Mouse (Mus musculus) midbrain, embryonic 12.5 days (tissue): ENCODE data around the gene Smarca4. TPM values are rescaled to one million over a fixed set of nuclear protein-coding genes. Genes with fewer than 3 reads are reported as not detected.

Source experiments
- ATAC-seq: fragments of 200-750 bp; cut with Nextera tagmentation; 2 replicates; pipeline ENCODE4 v1.8.0; 2017; ENCODE audit warnings: low read depth, moderate TSS enrichment, moderate library complexity; ENCODE audit not compliant: low FRiP score
- H3K27ac ChIP-seq: fragments of 300-500 bp; sonication (generic); replicated peaks from 2 replicates; pipeline ENCODE4 v1.5.1; 2016; ENCODE audit warnings: mild to moderate bottlenecking
- H3K27me3 ChIP-seq: fragments of 300-500 bp; sonication (generic); 2 replicates; pipeline ENCODE4 v1.6.1; 2016; ENCODE audit warnings: mild to moderate bottlenecking
- H3K36me3 ChIP-seq: fragments of 300-500 bp; sonication (generic); 2 replicates; pipeline ENCODE4 v1.6.1; 2016
- H3K4me1 ChIP-seq: fragments of 300-500 bp; sonication (generic); 2 replicates; pipeline ENCODE4 v1.6.1; 2016
- H3K4me2 ChIP-seq: fragments of 300-500 bp; sonication (generic); replicated peaks from 2 replicates; pipeline ENCODE4 v1.6.1; 2016; ENCODE audit warnings: mild to moderate bottlenecking, moderate library complexity
- H3K4me3 ChIP-seq: fragments of 300-500 bp; sonication (generic); 2 replicates; pipeline ENCODE4 v1.5.1; 2016; ENCODE audit warnings: mild to moderate bottlenecking
- H3K9ac ChIP-seq: fragments of 300-500 bp; sonication (generic); replicated peaks from 2 replicates; pipeline ENCODE4 v1.6.1; 2016; ENCODE audit warnings: mild to moderate bottlenecking, moderate library complexity
- H3K9me3 ChIP-seq: fragments of 300-500 bp; sonication (generic); 2 replicates; pipeline ENCODE4 v1.6.1; 2016; ENCODE audit warnings: mild to moderate bottlenecking
- WGBS: fragments of 180-500 bp; shearing (Covaris S2); methylation state at CpG from one replicate; pipeline ENCODE4 v1.1.7; 2016; 5-methylcytosine and 5-hydroxymethylcytosine counted together
- polyA plus RNA-seq: library from polyadenylated mRNA; unstranded; fragments of >200 nt; fragmentation: Nextera tagmentation; extraction: Ambion mirVana; gene quantifications from 2 replicates; pipeline ENCODE4 v1.2.1, GENCODE M21; 2016

Smarca4 gene
- polyA plus RNA-seq, 1 experiment from 2014 or later, result 178 TPM

DNA sequence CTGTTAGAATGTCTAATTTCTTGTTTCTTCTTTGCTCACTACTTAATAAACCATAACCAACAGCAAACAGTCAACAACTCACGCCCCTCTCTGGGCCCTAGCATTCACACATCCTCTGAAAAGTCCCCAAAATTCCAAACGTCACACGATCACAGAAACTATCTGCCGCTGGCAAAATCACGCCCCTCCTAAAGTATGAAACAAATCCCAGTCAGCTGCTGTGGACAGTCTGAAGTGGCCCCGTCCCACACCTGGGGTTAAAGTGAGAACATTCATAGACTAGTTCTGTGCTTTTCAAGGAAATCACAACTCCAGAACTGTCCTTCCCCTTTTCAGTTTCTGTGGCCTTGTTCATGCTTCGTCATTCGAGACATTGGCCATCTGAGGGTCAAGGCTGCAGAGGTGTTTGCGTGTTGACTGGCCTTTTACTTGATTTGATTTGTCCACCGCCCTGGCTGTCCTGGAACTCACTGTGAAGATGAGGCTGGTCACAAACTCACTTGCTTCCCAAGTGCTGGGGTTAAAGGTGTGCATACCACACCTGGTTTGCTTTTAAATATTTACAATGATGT, 112.4 kb downstream of the Smarca4 start:
- Histone ChIP-seq H3K9me3 (no peaks in the 10 kb centered on the region), H3K9ac (no peak overlapping the region), H3K27me3 (no peaks in the 10 kb centered on the region), H3K27ac (no peak overlapping the region), H3K4me3 (no peak overlapping the region), H3K36me3 (peaks cover 55% of the 10 kb centered on the region), H3K4me2 (no peak overlapping the region), H3K4me1 (peaks cover 22% of the 10 kb centered on the region)
- WGBS, result 93% methylated on average over 10 of the region's 10 CpGs
- no peak for ATAC-seq

- WGBS, result 90% methylated on average over 7 of the region's 7 CpGs
- Histone ChIP-seq H3K4me3 (no peak overlapping the region), H3K9ac (no peak overlapping the region), H3K27me3 (no peaks in the 10 kb centered on the region), H3K27ac (no peak overlapping the region), H3K4me2 (no peak overlapping the region), H3K36me3 (peaks cover 64% of the 10 kb centered on the region), H3K9me3 (no peaks in the 10 kb centered on the region), H3K4me1 (peaks cover 22% of the 10 kb centered on the region)
- ATAC-seq, result no peak
These were observed 113.3 kb downstream of the Smarca4 start for GRCm38 (mm10) chr9:21729264-21729663.

GRCm38 (mm10) chr9:21732288-21732687, 116.3 kb downstream of the Smarca4 start:
- ATAC-seq, result no peak

GRCm38 (mm10) chr9:21733446-21733845, 117.5 kb downstream of the Smarca4 start:
- Histone ChIP-seq H3K9ac (no peak overlapping the region), H3K4me3 (no peak overlapping the region), H3K27ac (no peak overlapping the region), H3K4me1 (no peaks in the 10 kb centered on the region; the same call in 1 of the 2 replicates), H3K9me3 (no peaks in the 10 kb centered on the region), H3K36me3 (peaks cover 84% of the 10 kb centered on the region), H3K4me2 (no peak overlapping the region), H3K27me3 (no peaks in the 10 kb centered on the region)
- ATAC-seq, result no peak
- 88% methylated on average over 17 of the region's 17 CpGs for whole genome bisulfite sequencing

More at GRCm38 (mm10) chr9:21732288-21732687, 116.3 kb downstream of the Smarca4 start:
- Histone ChIP-seq H3K36me3 (peaks cover 80% of the 10 kb centered on the region), H3K4me2 (no peak overlapping the region), H3K4me3 (no peak overlapping the region), H3K9me3 (no peaks in the 10 kb centered on the region), H3K4me1 (no peaks in the 10 kb centered on the region; the same call in 1 of the 2 replicates), H3K27ac (no peak overlapping the region), H3K27me3 (no peaks in the 10 kb centered on the region), H3K9ac (no peak overlapping the region)
- 94% methylated on average over 9 of the region's 9 CpGs for WGBS

DNA sequence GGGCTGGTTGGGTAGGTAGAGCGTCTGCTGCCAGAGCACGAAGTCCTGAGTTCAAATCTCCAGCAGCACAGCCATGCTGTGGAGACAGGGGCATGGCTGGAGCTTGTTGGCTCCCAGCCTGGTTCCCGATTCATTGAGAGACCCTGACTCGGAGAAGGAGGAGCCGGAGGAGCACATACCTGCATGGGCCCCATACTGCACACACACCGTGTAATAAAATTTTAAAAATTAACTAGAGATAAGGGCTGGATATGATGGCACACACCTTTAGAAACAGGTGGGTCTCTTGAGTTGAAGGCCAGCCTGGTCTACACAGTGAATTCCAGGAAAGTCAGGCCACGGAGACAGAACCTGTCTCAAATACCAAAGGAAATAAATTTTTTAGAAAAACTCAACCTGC, 118.0 kb downstream of the Smarca4 start:
- Histone ChIP-seq H3K4me3 (no peak overlapping the region), H3K9me3 (no peaks in the 10 kb centered on the region), H3K9ac (no peak overlapping the region), H3K27me3 (no peaks in the 10 kb centered on the region), H3K4me2 (no peak overlapping the region), H3K4me1 (no peaks in the 10 kb centered on the region; the same call in 1 of the 2 replicates), H3K27ac (no peak overlapping the region), H3K36me3 (peaks cover 86% of the 10 kb centered on the region)
- no peak for ATAC-seq
- 98% methylated on average over 7 of the region's 7 CpGs for WGBS

- Histone ChIP-seq H3K27ac (no peak overlapping the region), H3K9ac (no peak overlapping the region), H3K36me3 (peaks cover 92% of the 10 kb centered on the region), H3K9me3 (no peaks in the 10 kb centered on the region), H3K27me3 (no peaks in the 10 kb centered on the region), H3K4me1 (no peaks in the 10 kb centered on the region), H3K4me3 (no peak overlapping the region), H3K4me2 (no peak overlapping the region)
- ATAC-seq, result no peak
- WGBS, result 91% methylated on average over 14 of the region's 14 CpGs
These were observed 119.2 kb downstream of the Smarca4 start for GRCm38 (mm10) chr9:21735126-21735525.

DNA sequence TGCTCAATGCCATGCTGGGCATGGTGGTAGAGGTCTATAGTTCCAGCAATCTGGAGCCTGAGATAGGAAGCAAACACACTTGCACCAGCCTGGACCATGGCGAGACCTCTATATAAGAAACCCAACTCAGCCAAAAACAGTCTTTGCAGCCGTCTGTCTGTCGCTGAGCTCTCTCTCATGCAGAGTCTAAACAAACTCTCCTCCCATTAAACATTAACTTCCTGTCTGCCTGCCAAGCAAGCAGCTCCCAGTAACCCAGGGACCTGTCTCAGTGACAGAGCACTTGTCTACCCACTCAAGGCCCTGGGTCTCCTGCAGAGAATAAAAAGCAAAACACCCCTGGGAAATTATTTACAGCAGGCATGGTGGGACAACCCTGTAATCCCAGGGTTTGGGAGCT, 120.6 kb downstream of the Smarca4 start:
- H3K27me3 ChIP-seq, result no peaks in the 10 kb centered on the region
- no peak overlapping the region for H3K4me2 ChIP-seq
- no peaks in the 10 kb centered on the region for H3K4me1 ChIP-seq
- no peak overlapping the region for H3K9ac ChIP-seq
- no peak overlapping the region for H3K27ac ChIP-seq
- peaks cover 94% of the 10 kb centered on the region for H3K36me3 ChIP-seq
- no peak for ATAC-seq
- no peak overlapping the region for H3K4me3 ChIP-seq
- H3K9me3 ChIP-seq, result no peaks in the 10 kb centered on the region
- 93% methylated on average over 3 of the region's 3 CpGs for WGBS

GRCm38 (mm10) chr9:21737188-21737587, 121.2 kb downstream of the Smarca4 start:
- Histone ChIP-seq H3K4me2 (no peak overlapping the region), H3K27ac (no peak overlapping the region), H3K4me1 (no peaks in the 10 kb centered on the region), H3K9me3 (no peaks in the 10 kb centered on the region), H3K9ac (no peak overlapping the region), H3K4me3 (no peak overlapping the region), H3K36me3 (peaks cover 94% of the 10 kb centered on the region), H3K27me3 (no peaks in the 10 kb centered on the region)
- ATAC-seq, result no peak
- 96% methylated on average over 10 of the region's 10 CpGs for WGBS

DNA sequence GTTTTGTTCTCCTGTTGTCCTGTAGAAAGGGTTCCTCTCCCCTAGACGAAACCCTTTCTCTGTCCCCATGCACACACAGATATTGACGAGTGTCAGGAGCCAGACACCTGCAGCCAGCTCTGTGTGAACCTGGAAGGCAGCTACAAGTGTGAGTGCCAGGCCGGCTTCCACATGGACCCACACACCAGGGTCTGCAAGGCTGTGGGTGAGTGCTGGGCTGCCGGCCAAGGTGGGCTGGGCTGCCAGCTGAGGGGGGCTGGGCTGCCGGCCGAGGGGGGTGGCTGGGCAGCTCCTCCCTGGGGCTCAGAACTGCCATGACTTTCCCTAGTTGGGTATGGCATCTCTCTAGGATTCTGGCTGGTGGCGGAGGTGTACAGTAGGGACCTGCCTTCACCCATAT, 122.8 kb downstream of the Smarca4 start:
- H3K9me3 ChIP-seq, result no peaks in the 10 kb centered on the region
- no peak overlapping the region for H3K4me2 ChIP-seq
- H3K36me3 ChIP-seq, result peaks cover 91% of the 10 kb centered on the region
- H3K27ac ChIP-seq, result no peak overlapping the region
- ATAC-seq, result no peak
- no peak overlapping the region for H3K9ac ChIP-seq
- WGBS, result 94% methylated on average over 7 of the region's 7 CpGs
- no peak overlapping the region for H3K4me3 ChIP-seq
- no peaks in the 10 kb centered on the region for H3K4me1 ChIP-seq
- H3K27me3 ChIP-seq, result no peaks in the 10 kb centered on the region

GRCm38 (mm10) chr9:21740427-21740826, 124.5 kb downstream of the Smarca4 start:
- no peak overlapping the region for H3K4me3 ChIP-seq
- no peak overlapping the region for H3K27ac ChIP-seq
- no peak overlapping the region for H3K9ac ChIP-seq
- H3K4me2 ChIP-seq, result no peak overlapping the region
- no peaks in the 10 kb centered on the region for H3K9me3 ChIP-seq
- WGBS, result 96% methylated on average over 14 of the region's 14 CpGs
- H3K4me1 ChIP-seq, result no peaks in the 10 kb centered on the region
- H3K27me3 ChIP-seq, result no peaks in the 10 kb centered on the region
- peaks cover 91% of the 10 kb centered on the region for H3K36me3 ChIP-seq
- ATAC-seq, result no peak

- 97% methylated on average over 11 of the region's 11 CpGs for WGBS
- Histone ChIP-seq H3K4me2 (no peak overlapping the region), H3K4me3 (no peak overlapping the region), H3K36me3 (peaks cover 94% of the 10 kb centered on the region), H3K9ac (no peak overlapping the region), H3K9me3 (no peaks in the 10 kb centered on the region), H3K27ac (no peak overlapping the region), H3K27me3 (no peaks in the 10 kb centered on the region), H3K4me1 (no peaks in the 10 kb centered on the region)
- no peak for ATAC-seq
These were observed 125.5 kb downstream of the Smarca4 start for GRCm38 (mm10) chr9:21741514-21741913.

GRCm38 (mm10) chr9:21747238-21747774, 131.3 kb downstream of the Smarca4 start:
- 94% methylated on average over 3 of the region's 3 CpGs for WGBS

GRCm38 (mm10) chr9:21748033-21748432, 132.1 kb downstream of the Smarca4 start:
- Histone ChIP-seq H3K4me3 (no peak overlapping the region), H3K4me2 (no peak overlapping the region), H3K4me1 (no peaks in the 10 kb centered on the region), H3K27ac (no peak overlapping the region), H3K9ac (no peak overlapping the region), H3K36me3 (peaks cover 80% of the 10 kb centered on the region), H3K27me3 (no peaks in the 10 kb centered on the region), H3K9me3 (no peaks in the 10 kb centered on the region)
- WGBS, result 85% methylated on average over 7 of the region's 7 CpGs
- no peak for ATAC-seq

More at GRCm38 (mm10) chr9:21747238-21747774, 131.3 kb downstream of the Smarca4 start:
- H3K4me2 ChIP-seq, result no peak overlapping the region
- H3K4me1 ChIP-seq, result no peaks in the 10 kb centered on the region
- no peak overlapping the region for H3K4me3 ChIP-seq
- H3K9ac ChIP-seq, result no peak overlapping the region
- H3K27me3 ChIP-seq, result no peaks in the 10 kb centered on the region
- ATAC-seq, result no peak
- no peaks in the 10 kb centered on the region for H3K9me3 ChIP-seq
- H3K27ac ChIP-seq, result no peak overlapping the region
- peaks cover 87% of the 10 kb centered on the region for H3K36me3 ChIP-seq
